Mouse (Mus musculus): ENCODE data around the gene Kmt2d. TPM values are rescaled to one million over a fixed set of nuclear protein-coding genes. Genes with fewer than 3 reads are reported as not detected.

The Kmt2d gene
- polyA plus RNA-seq, 1 experiment from 2014 or later = 19.3 TPM

DNA sequence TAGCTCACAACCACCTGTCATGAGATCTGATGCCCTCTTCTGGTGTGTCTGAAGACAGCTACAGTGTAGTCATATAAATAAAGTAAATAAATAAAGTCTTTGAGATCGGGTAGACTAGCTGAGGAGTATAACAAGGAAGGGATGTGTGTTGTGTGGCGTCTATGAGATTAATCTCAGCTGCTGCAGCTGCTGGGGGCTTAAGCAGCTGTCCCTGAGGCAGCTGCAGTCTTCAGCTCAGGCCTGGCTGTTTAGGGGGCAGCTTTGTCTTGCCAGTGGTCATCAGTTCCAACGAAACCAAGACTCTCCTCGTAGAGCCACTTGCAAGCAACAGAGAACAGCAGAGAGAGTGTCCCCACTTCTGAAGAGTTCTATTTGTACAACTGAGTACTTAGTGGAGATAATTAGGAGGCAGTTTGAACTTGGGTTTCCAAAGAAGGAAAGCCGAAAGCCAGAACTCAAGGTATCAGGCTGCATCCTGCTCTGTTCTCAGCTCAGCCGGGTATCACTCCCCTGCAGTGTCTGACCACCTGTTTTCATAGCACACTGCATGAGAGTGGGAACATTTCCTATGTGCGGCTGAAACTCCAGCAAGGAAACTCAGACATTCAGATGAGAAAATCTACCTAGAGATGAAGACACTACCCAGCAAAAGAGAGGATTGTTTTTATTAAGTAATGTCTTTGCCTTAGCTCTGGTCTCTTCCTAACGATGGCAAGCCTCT lies 15.8 kb upstream of the Kmt2d start:
- H3K9me3 ChIP-seq (ENCODE audit: low read depth, low read length) = no peaks in the 10 kb centered on the region
- ATAC-seq (ENCODE audit: insufficient read depth) (no peak), DNase-seq (no peak)
- WGBS = 41% methylated on average over 8 of the region's 8 CpGs
- H3K4me1 ChIP-seq (ENCODE audit: insufficient read depth) = no peaks in the 10 kb centered on the region
- no peak overlapping the region for H3K27ac ChIP-seq (ENCODE audit: low read depth)
- H3K4me3 ChIP-seq (ENCODE audit: low read depth, low read length) = no peak overlapping the region
- H3K27me3 ChIP-seq (ENCODE audit: insufficient read depth, low read length) = 0 out of 2 replicates have a peak, but pooled peaks cover 5% of the 10 kb centered on the region
- no peak for TF ChIP-seq CTCF (IDR thresholded peaks at IDR 0.05; ENCODE audit: low read depth)
- no peak overlapping the region for H3K9ac ChIP-seq
- no peaks in the 10 kb centered on the region for H3K36me3 ChIP-seq (ENCODE audit: insufficient read depth)
- no peak overlapping the region for H3K4me2 ChIP-seq

DNA sequence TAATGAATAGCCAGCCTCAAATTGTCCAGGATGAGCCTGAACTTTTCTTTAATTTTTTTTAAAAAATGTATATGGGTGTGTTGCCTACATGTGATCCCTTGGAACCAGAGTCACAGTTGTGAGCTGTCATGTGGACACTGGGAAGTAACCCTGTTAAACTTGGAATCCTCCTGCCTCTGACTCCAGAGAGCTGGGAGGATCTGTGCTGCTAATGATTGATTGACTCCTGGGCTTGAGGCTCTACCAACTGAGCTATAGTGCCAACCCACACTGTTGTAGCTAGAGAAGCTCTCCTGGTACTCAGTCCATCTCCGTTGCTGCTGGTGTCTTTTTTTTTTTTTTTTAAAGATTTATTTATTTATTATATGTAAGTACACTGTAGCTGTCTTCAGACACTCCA lies 13.1 kb upstream of the Kmt2d start:
- ATAC-seq (ENCODE audit: insufficient read depth) (no peak), DNase-seq (no peak)
- Histone ChIP-seq H3K36me3 (ENCODE audit: insufficient read depth) (no peaks in the 10 kb centered on the region), H3K27me3 (ENCODE audit: insufficient read depth, low read length) (no peaks in the 10 kb centered on the region), H3K4me3 (ENCODE audit: low read depth, low read length) (no peak overlapping the region), H3K27ac (ENCODE audit: low read depth) (no peak overlapping the region), H3K4me2 (no peak overlapping the region), H3K9me3 (ENCODE audit: low read depth, low read length) (no peaks in the 10 kb centered on the region), H3K9ac (no peak overlapping the region), H3K4me1 (ENCODE audit: insufficient read depth) (no peaks in the 10 kb centered on the region)
- TF ChIP-seq CTCF (IDR thresholded peaks at IDR 0.05; ENCODE audit: low read depth) = no peak
- 55% methylated on average over 1 of the region's 1 CpGs for WGBS

DNA sequence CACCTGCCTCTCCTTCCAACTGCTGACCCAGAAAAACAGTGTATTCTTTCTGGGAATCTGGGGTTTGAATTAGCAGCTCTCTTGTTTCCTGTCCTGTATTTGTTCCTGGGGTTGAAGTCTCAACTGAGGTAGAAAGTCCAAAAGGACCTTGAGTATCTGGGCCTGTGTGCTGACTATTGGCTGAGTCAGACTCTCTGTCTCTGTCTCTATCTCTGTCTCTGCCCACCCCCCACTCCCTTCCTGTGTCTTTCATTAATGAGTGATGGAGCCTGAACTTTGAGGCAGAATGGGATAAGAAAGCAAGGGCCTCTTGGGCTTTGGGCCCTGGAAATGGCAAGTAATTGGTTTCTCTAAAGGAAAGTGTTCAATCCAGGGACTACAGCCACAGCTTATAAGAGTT lies 12.7 kb upstream of the Kmt2d start:
- TF ChIP-seq CTCF (IDR thresholded peaks at IDR 0.05; ENCODE audit: low read depth) = no peak
- Histone ChIP-seq H3K36me3 (ENCODE audit: insufficient read depth) (no peaks in the 10 kb centered on the region), H3K9ac (no peak overlapping the region), H3K4me2 (no peak overlapping the region), H3K9me3 (ENCODE audit: low read depth, low read length) (no peaks in the 10 kb centered on the region), H3K27me3 (ENCODE audit: insufficient read depth, low read length) (no peaks in the 10 kb centered on the region), H3K4me1 (ENCODE audit: insufficient read depth) (no peaks in the 10 kb centered on the region), H3K27ac (ENCODE audit: low read depth) (no peak overlapping the region), H3K4me3 (ENCODE audit: low read depth, low read length) (no peak overlapping the region)
- ATAC-seq (ENCODE audit: insufficient read depth) (no peak), DNase-seq (no peak)

DNA sequence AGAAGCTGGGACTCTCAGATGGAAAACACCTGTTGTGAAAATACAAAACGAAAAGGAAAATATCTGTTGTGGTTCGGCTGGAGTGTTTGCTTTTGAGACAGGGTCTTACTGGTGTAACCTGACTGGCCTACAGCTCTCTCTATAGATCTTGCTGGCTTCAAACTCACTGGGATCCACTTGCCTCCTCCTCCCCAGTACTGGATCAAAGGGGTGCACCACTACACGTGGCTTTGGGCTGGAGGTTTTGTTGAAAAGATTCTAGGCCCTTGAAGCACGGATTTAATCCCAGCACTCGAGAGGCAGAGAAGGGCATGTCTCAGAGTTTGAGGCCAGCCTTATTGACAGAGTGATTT lies 10.6 kb upstream of the Kmt2d start:
- H3K27ac ChIP-seq (ENCODE audit: low read depth) = 0 out of 2 replicates have a peak overlapping the region, but pooled peaks have one; percentile 33
- 8% methylated on average over 5 of the region's 5 CpGs for WGBS
- H3K9ac ChIP-seq = peak overlapping the region; percentile 27; the same call in 1 of the 2 replicates
- TF ChIP-seq CTCF (IDR thresholded peaks at IDR 0.05; ENCODE audit: low read depth) = no peak
- peak overlapping the region; percentile 65 for H3K4me3 ChIP-seq (ENCODE audit: low read depth, low read length)
- DNase-seq = no peak
- no peaks in the 10 kb centered on the region for H3K4me1 ChIP-seq (ENCODE audit: insufficient read depth)
- H3K4me2 ChIP-seq = peak overlapping the region; percentile 92
- H3K36me3 ChIP-seq (ENCODE audit: insufficient read depth) = no peaks in the 10 kb centered on the region
- ATAC-seq (ENCODE audit: insufficient read depth) = peak; percentile 45
- H3K27me3 ChIP-seq (ENCODE audit: insufficient read depth, low read length) = no peaks in the 10 kb centered on the region
- H3K9me3 ChIP-seq (ENCODE audit: low read depth, low read length) = no peaks in the 10 kb centered on the region

DNA sequence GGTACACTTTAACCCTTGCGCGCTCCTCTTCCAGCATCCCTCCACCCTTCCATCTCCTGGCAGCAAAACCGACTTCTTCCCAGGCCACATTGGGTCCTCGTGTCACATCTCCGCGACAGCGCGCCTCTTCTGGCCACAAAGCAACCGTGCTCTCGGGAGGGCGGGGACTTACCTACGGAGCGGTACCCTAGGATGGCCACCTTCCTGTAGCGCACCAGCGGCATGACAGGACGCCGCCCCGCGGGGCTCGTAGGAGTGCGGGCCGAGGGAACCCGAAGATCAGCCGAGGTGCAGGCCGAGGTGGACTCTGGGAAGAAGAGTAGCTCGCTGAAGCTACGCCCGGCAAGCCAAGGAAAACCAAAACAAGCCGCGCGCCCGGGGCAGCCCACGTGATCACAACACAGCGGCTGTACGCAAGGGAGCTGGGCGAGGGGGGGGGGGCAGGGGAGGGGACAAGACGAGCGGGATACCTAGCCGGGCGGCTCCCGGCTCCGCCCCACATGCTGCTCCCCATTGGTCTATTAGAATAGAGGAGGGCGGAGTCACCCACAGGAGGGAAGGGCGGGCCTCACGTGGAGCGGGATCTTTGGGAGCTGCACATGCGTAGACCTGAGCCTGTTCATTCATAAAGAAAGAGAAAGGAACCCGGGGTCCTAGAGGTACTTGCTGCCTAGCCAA lies 10.1 kb upstream of the Kmt2d start:
- under 1% methylated on average over 46 of the region's 48 CpGs for WGBS
- H3K9ac ChIP-seq = peak overlapping the region; percentile 64
- H3K4me1 ChIP-seq (ENCODE audit: insufficient read depth) = no peaks in the 10 kb centered on the region
- peak; percentile 48 for TF ChIP-seq CTCF (IDR thresholded peaks at IDR 0.05; ENCODE audit: low read depth)
- no peaks in the 10 kb centered on the region for H3K36me3 ChIP-seq (ENCODE audit: insufficient read depth)
- DNase-seq (peak; percentile 98), ATAC-seq (ENCODE audit: insufficient read depth) (peak; percentile 98)
- H3K27ac ChIP-seq (ENCODE audit: low read depth) = peak overlapping the region; percentile 55
- peak overlapping the region; percentile 65 for H3K4me3 ChIP-seq (ENCODE audit: low read depth, low read length)
- H3K9me3 ChIP-seq (ENCODE audit: low read depth, low read length) = no peaks in the 10 kb centered on the region
- no peaks in the 10 kb centered on the region for H3K27me3 ChIP-seq (ENCODE audit: insufficient read depth, low read length)
- peak overlapping the region; percentile 92 for H3K4me2 ChIP-seq

DNA sequence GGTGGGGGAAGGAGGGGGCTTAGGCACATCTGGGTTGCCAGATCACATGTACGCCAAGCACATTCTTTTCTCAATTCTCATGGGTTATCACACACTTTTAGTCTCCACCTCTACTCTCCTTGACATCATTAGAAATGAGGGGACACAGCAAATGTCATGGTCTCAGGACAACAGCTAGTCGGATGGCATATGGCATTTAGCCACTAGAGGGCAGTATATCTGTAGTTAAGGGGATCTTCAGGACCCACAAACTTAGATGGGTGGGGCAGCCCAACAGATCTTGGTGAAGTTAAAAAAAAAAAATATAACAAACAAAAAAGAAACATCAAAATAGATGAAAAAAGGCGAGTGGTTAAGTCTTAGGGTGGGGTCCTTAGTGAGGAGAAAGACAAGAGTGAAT lies 6.3 kb upstream of the Kmt2d start:
- peak; percentile 94 for DNase-seq
- Histone ChIP-seq H3K4me2 (no peak overlapping the region), H3K27ac (ENCODE audit: low read depth) (no peak overlapping the region), H3K9me3 (ENCODE audit: low read depth, low read length) (no peaks in the 10 kb centered on the region), H3K36me3 (ENCODE audit: insufficient read depth) (no peaks in the 10 kb centered on the region), H3K4me3 (ENCODE audit: low read depth, low read length) (no peak overlapping the region), H3K27me3 (ENCODE audit: insufficient read depth, low read length) (no peaks in the 10 kb centered on the region), H3K4me1 (ENCODE audit: insufficient read depth) (no peaks in the 10 kb centered on the region; the same call in 1 of the 2 replicates), H3K9ac (no peak overlapping the region)
- ATAC-seq (ENCODE audit: insufficient read depth) = no peak
- 9% methylated on average over 3 of the region's 3 CpGs for WGBS
- TF ChIP-seq CTCF (IDR thresholded peaks at IDR 0.05; ENCODE audit: low read depth) = peak; percentile 88

All from lung, embryonic 14.5 days (tissue).